In the genomic region with DNA sequence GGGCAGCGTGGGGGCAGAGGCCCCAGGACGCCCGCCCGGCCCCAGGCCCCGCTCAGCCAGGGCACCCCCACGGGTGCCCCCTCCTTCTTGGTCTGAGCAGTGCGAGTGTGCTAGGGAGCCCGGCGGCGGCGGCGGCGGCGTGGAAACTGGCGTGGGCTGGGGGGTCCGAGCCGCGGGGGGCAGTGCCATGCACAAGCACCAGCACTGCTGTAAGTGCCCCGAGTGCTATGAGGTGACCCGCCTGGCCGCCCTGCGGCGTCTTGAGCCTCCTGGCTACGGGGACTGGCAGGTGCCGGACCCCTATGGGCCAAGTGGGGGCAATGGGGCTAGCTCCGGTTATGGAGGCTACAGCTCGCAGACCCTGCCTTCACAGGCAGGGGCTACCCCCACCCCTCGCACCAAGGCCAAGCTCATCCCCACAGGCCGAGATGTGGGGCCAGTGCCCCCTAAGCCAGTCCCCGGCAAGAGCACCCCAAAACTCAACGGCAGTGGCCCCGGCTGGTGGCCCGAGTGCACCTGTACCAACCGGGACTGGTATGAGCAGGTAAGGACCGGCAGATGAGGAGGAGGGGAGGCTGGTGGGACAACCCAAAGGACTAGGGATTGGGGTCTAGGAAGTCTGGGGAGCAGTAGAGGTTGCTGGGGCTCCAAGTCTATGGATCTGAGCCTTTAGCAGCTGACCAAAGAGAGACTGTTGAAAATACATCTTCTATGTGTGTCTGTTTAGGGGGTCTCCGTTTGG, we compare ENCODE assay signal across 8 mouse cellular contexts. TPM values are rescaled to one million over a fixed set of nuclear protein-coding genes. Genes with fewer than 3 reads are reported as not detected.
DNase-seq lines count a peak whose midpoint lies in the region; ATAC-seq and TF ChIP-seq lines count a peak whose summit lies in the region.

No protein-coding gene starts in this region.

- TF ChIP-seq CTCF in spleen, adult 2 months (IDR thresholded peaks at IDR 0.05; ENCODE audit: extremely low read depth, insufficient read depth, insufficient read length, insufficient replicate concordance), result no peak
- TF ChIP-seq CTCF in stomach, postnatal 0 days (IDR thresholded peaks at IDR 0.05; ENCODE audit: low read depth), result no peak

- no peaks in the 10 kb centered on the region; the same call in 1 of the 2 replicates for H3K4me1 ChIP-seq in spleen, adult 2 months (ENCODE audit: control insufficient read depth, insufficient read depth, insufficient read length)
- peaks cover 4% of the 10 kb centered on the region; the same call in 1 of the 2 replicates for H3K4me1 ChIP-seq in limb, embryonic 12.5 days (replicated peaks)
- H3K4me1 ChIP-seq in stomach, postnatal 0 days (replicated peaks; ENCODE audit: control insufficient read depth, insufficient read depth), result no peaks in the 10 kb centered on the region

- peak overlapping the region; percentile 53 for H3K9ac ChIP-seq in limb, embryonic 12.5 days (replicated peaks)
- H3K9ac ChIP-seq in stomach, postnatal 0 days (ENCODE audit: low read length), result no peak overlapping the region

- no peaks in the 10 kb centered on the region for H3K9me3 ChIP-seq in limb, embryonic 12.5 days
- no peaks in the 10 kb centered on the region for H3K9me3 ChIP-seq in stomach, postnatal 0 days (ENCODE audit: control insufficient read depth, low read length)

- no peak overlapping the region for H3K27ac ChIP-seq in spleen, adult 2 months (ENCODE audit: insufficient read depth, low read length)
- no peak overlapping the region for H3K27ac ChIP-seq in limb, embryonic 12.5 days
- no peak overlapping the region for H3K27ac ChIP-seq in stomach, postnatal 0 days (replicated peaks)

- H3K27me3 ChIP-seq in spleen, adult 2 months (ENCODE audit: control insufficient read depth, insufficient read depth, low read length), result peaks cover 5% of the 10 kb centered on the region; the same call in 1 of the 2 replicates
- peaks cover 39% of the 10 kb centered on the region for H3K27me3 ChIP-seq in limb, embryonic 12.5 days
- H3K27me3 ChIP-seq in stomach, postnatal 0 days (ENCODE audit: control insufficient read depth, insufficient read depth, low read length), result no peaks in the 10 kb centered on the region

- TF ChIP-seq EP300 in stomach, postnatal 0 days (optimal IDR thresholded peaks at IDR 0.05), result no peak

- H3K4me2 ChIP-seq in limb, embryonic 12.5 days, result peak overlapping the region; percentile 84
- peak overlapping the region; percentile 58 for H3K4me2 ChIP-seq in stomach, postnatal 0 days (replicated peaks; ENCODE audit: low read depth)

- H3K36me3 ChIP-seq in spleen, adult 2 months (ENCODE audit: control insufficient read depth, insufficient read depth, low read length), result no peaks in the 10 kb centered on the region
- no peaks in the 10 kb centered on the region for H3K36me3 ChIP-seq in limb, embryonic 12.5 days
- H3K36me3 ChIP-seq in stomach, postnatal 0 days (ENCODE audit: control insufficient read depth, insufficient read depth, low read length), result no peaks in the 10 kb centered on the region

- TF ChIP-seq POLR2A in spleen, adult 2 months (IDR thresholded peaks at IDR 0.05; ENCODE audit: low read depth, low read length), result no peak

- peak; percentile 26 for ATAC-seq in frontal cortex, adult (ENCODE audit: low TSS enrichment)
- peak; percentile 56; the same call in 1 of the 2 replicates for ATAC-seq in limb, embryonic 12.5 days (ENCODE audit: insufficient number of reproducible peaks, insufficient read depth, low FRiP score, low TSS enrichment, low read depth)
- peak; percentile 51; the same call in 1 of the 2 replicates for ATAC-seq in stomach, postnatal 0 days (ENCODE audit: low FRiP score, low TSS enrichment)

- H3K4me3 ChIP-seq in spleen, adult 2 months (ENCODE audit: extremely low read depth, insufficient read depth, insufficient read length), result peak overlapping the region; percentile 44
- peak overlapping the region; percentile 53 for H3K4me3 ChIP-seq in limb, embryonic 12.5 days (replicated peaks)
- peak overlapping the region; percentile 30 for H3K4me3 ChIP-seq in stomach, postnatal 0 days (ENCODE audit: low read depth, low read length)

- WGBS in spleen, adult 2 months, result 34% methylated on average over 35 of the region's 36 CpGs
- 34% methylated on average over 21 of the region's 36 CpGs for WGBS in limb, embryonic 12.5 days
- WGBS in stomach, postnatal 0 days, result 25% methylated on average over 17 of the region's 36 CpGs

- DNase-seq in frontal cortex, postnatal 25 days (ENCODE audit: low spot score in 2 of 2), result no peak
- no peak for DNase-seq in spleen, adult 2 months (ENCODE audit: low read depth in 1 of 2, low spot score in 2 of 2)
- no peak for DNase-seq in spleen, postnatal 4 days (ENCODE audit: low spot score in 2 of 2)
- DNase-seq in stomach, postnatal 0 days (ENCODE audit: low spot score), result no peak
- no peak for DNase-seq in spleen, adult 12 weeks (ENCODE audit: low spot score)
- no peak for DNase-seq in frontal cortex, postnatal 36 days (ENCODE audit: low spot score in 2 of 2)

RNA-seq across cellular contexts. Expression of a gene that starts 0.5 kb away (rescaled TPM):
- polyA plus RNA-seq in spleen, adult 2 months (2012; rRNA removed), result 3.0 and 3.1 TPM in 2 replicates
- polyA plus RNA-seq in limb, embryonic 12.5 days (2016; fragmentation: Nextera tagmentation; extraction: Ambion mirVana), result 15.7 and 17.6 TPM in 2 replicates
- 3.0 and 3.2 TPM in 2 replicates for polyA plus RNA-seq in stomach, postnatal 0 days (2015; fragmentation: Nextera tagmentation; extraction: Ambion mirVana)

RNA-seq across cellular contexts. Expression of a gene that starts 38.4 kb away (rescaled TPM):
- polyA plus RNA-seq in spleen, adult 2 months (2012; rRNA removed), result 139 and 153 TPM in 2 replicates
- 1.7 and 1.9 TPM in 2 replicates for polyA plus RNA-seq in limb, embryonic 12.5 days (2016; fragmentation: Nextera tagmentation; extraction: Ambion mirVana)
- 21.4 and 28.1 TPM in 2 replicates for polyA plus RNA-seq in stomach, postnatal 0 days (2015; fragmentation: Nextera tagmentation; extraction: Ambion mirVana)
